Mouse (Mus musculus) heart, embryonic 14.5 days (tissue): ENCODE data around the gene Cyp3a25. TPM values are rescaled to one million over a fixed set of nuclear protein-coding genes. Genes with fewer than 3 reads are reported as not detected.
"Not testable (repeated sequence)": the region's sequence is repeated elsewhere in the genome, so short reads cannot be mapped to it uniquely, and the experiment has no call there.

Experiments
- ATAC-seq: fragments of 200-750 bp; cut with Nextera tagmentation; 2 replicates; pipeline ENCODE4 v1.8.0; 2017; ENCODE audit warnings: low read depth, moderate TSS enrichment; ENCODE audit not compliant: insufficient number of reproducible peaks, insufficient read depth, low FRiP score
- H3K27ac ChIP-seq, 2 experiments: fragments of 200-500 bp in 1 of 2; fragments of 300-500 bp in 1 of 2; sonication (generic) in 1 of 2; replicated peaks in 1 of 2; 2 replicates each; pipeline ENCODE4 v1.5.1; 2012 to 2014; ENCODE audit warnings: low read depth in 2 of 2, low read length in 2 of 2, control low read depth in 1 of 2, mild to moderate bottlenecking in 1 of 2, mixed read lengths in 1 of 2; ENCODE audit not compliant: control insufficient read depth in 1 of 2, insufficient read depth in 1 of 2
- H3K27me3 ChIP-seq: fragments of 300-500 bp; sonication (generic); 2 replicates; pipeline ENCODE4 v1.6.1; 2014; ENCODE audit warnings: mild to moderate bottlenecking, low read length, control low read depth; ENCODE audit not compliant: control insufficient read depth, insufficient read depth
- H3K36me3 ChIP-seq: fragments of 300-500 bp; sonication (generic); 2 replicates; pipeline ENCODE4 v1.6.1; 2014; ENCODE audit warnings: mild to moderate bottlenecking, control low read depth, low read length, mixed read lengths; ENCODE audit not compliant: control insufficient read depth, insufficient read depth
- H3K4me1 ChIP-seq, 2 experiments: fragments of 200-500 bp in 1 of 2; fragments of 300-500 bp in 1 of 2; sonication (generic) in 1 of 2; 2 replicates each; pipeline ENCODE4 v1.6.1; 2012 to 2014; ENCODE audit warnings: low read length in 2 of 2, control low read depth in 1 of 2, mixed read lengths in 1 of 2; ENCODE audit not compliant: control insufficient read depth in 2 of 2, insufficient read depth in 2 of 2
- H3K4me2 ChIP-seq: fragments of 300-500 bp; sonication (generic); 2 replicates; pipeline ENCODE4 v1.6.1; 2014; ENCODE audit warnings: mild to moderate bottlenecking, low read length
- H3K4me3 ChIP-seq, 2 experiments: fragments of 200-500 bp in 1 of 2; fragments of 300-500 bp in 1 of 2; sonication (generic) in 1 of 2; 2 replicates each; pipeline ENCODE4 v1.5.1; 2012 to 2014; ENCODE audit warnings: low read length in 2 of 2, mild to moderate bottlenecking in 2 of 2, control low read depth in 1 of 2, low read depth in 1 of 2, moderate library complexity in 1 of 2; ENCODE audit not compliant: control insufficient read depth in 1 of 2, insufficient read depth in 1 of 2
- H3K9ac ChIP-seq: fragments of 300-500 bp; sonication (generic); 2 replicates; pipeline ENCODE4 v1.6.1; 2014; ENCODE audit warnings: mild to moderate bottlenecking, low read length
- H3K9me3 ChIP-seq: fragments of 300-500 bp; sonication (generic); 2 replicates; pipeline ENCODE4 v1.6.1; 2016; ENCODE audit warnings: low read length, control low read depth; ENCODE audit not compliant: control insufficient read depth
- WGBS: fragments of 180-500 bp; shearing (Covaris S2); extraction: QIAGEN DNeasy Blood & Tissue Kit; methylation state at CpG from one replicate; pipeline ENCODE4 v1.1.7; 2014; 5-methylcytosine and 5-hydroxymethylcytosine counted together
- polyA plus RNA-seq: library from polyadenylated mRNA; unstranded; fragments of >200 nt; fragmentation: Nextera tagmentation; extraction: Ambion mirVana; gene quantifications from 2 replicates; pipeline ENCODE4 v1.2.1, GENCODE M21; 2014

The Cyp3a25 gene
- not detected in 2 replicates for polyA plus RNA-seq

GRCm38 (mm10) chr5:146009509-146009908, at the start of gene Cyp3a25:
TSS of gene Cyp3a25 (minus strand) at chr5:146009618.
- WGBS = 67% methylated on average over 1 of the region's 1 CpGs
- not testable (repeated sequence) for H3K4me3 ChIP-seq, H3K4me2 ChIP-seq, ATAC-seq, H3K27me3 ChIP-seq, H3K4me1 ChIP-seq, H3K9ac ChIP-seq, H3K27ac ChIP-seq, H3K36me3 ChIP-seq
- H3K9me3 ChIP-seq = peaks cover 12% of the 10 kb centered on the region; the same call in 1 of the 2 replicates

DNA sequence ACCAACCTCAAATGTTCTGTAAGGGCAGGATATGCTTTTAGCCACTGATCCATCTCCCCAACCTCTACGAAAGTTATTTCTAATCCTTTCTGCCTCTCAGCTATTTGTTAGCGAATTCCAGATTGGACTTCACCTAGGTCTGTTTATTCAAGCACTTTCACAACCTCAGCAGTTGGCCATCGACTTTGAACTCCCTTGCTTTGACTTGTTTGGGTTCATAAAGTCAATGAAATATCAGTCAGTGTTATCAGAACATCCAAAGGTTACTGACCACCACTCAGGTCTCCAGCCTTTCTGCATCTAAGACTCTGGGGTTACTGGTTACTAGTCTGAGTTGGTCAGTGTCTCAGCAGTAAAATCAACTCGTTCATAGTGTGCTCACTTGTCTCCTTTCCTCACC, 11.7 kb upstream of the Cyp3a25 start:
- H3K4me3 ChIP-seq = no peak overlapping the region
- H3K4me2 ChIP-seq = no peak overlapping the region
- H3K27me3 ChIP-seq = no peaks in the 10 kb centered on the region
- no peak overlapping the region for H3K9ac ChIP-seq
- H3K27ac ChIP-seq = no peak overlapping the region
- no peaks in the 10 kb centered on the region for H3K4me1 ChIP-seq
- no peaks in the 10 kb centered on the region for H3K36me3 ChIP-seq
- WGBS = 39% methylated on average over 4 of the region's 4 CpGs
- no peak for ATAC-seq
- H3K9me3 ChIP-seq = peaks cover 26% of the 10 kb centered on the region

DNA sequence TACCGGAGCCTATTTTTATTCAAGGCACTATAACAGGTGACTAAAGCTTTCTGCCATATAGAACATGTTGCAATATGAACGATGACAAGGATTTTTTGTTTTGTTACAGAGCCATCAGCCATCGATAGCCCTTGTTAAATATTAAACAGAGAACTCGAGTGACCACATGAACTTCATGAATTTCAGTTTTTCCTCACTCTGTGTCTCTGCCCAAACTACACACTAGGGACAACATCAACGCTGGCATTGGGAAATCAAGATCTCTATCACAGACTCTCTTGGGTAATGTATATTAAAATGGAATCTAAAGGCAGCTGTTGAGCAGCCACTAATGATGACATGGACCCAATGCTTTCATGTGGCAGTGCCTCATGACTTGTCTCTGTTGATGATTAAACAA, 8.9 kb upstream of the Cyp3a25 start:
- no peak overlapping the region for H3K27ac ChIP-seq
- H3K9me3 ChIP-seq = peaks cover 25% of the 10 kb centered on the region
- H3K4me3 ChIP-seq = no peak overlapping the region
- no peaks in the 10 kb centered on the region for H3K4me1 ChIP-seq
- no peak overlapping the region for H3K9ac ChIP-seq
- WGBS = 66% methylated on average over 5 of the region's 5 CpGs
- no peaks in the 10 kb centered on the region for H3K36me3 ChIP-seq
- no peak overlapping the region for H3K4me2 ChIP-seq
- no peaks in the 10 kb centered on the region for H3K27me3 ChIP-seq
- ATAC-seq = no peak

DNA sequence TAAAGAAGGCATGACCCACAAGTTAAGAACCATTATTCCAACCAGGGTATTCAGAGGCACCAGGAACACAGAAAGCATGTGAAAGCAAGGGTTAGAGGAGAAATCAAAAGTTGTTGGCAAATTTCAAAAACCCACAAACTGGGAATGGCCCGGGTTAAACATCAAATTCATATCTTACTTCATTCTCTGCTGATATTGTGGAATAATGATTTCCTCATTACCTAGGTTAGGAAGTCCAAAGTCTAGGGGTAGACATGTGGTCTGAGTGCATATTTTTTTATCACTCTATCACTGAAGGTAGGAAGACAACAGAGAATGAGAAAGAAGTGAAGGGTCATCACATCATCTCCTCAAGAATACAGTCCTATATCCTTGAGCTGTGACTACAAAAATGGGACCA, 1.8 kb upstream of the Cyp3a25 start:
- ATAC-seq = no peak
- WGBS = 51% methylated on average over 1 of the region's 1 CpGs

GRCm38 (mm10) chr5:145967080-145967479, 42.3 kb downstream of the Cyp3a25 start:
- ATAC-seq = no peak
- peaks cover 8% of the 10 kb centered on the region for H3K9me3 ChIP-seq
- no peak overlapping the region for H3K27ac ChIP-seq
- no peaks in the 10 kb centered on the region for H3K27me3 ChIP-seq
- H3K4me2 ChIP-seq = no peak overlapping the region
- H3K4me1 ChIP-seq = no peaks in the 10 kb centered on the region
- H3K4me3 ChIP-seq = no peak overlapping the region
- H3K9ac ChIP-seq = no peak overlapping the region
- H3K36me3 ChIP-seq = no peaks in the 10 kb centered on the region

More for the DNA sequence above, 1.8 kb upstream of the Cyp3a25 start:
- Histone ChIP-seq H3K36me3 (no peaks in the 10 kb centered on the region), H3K27me3 (no peaks in the 10 kb centered on the region), H3K9me3 (peaks cover 20% of the 10 kb centered on the region), H3K4me1 (no peaks in the 10 kb centered on the region), H3K9ac (no peak overlapping the region), H3K4me3 (no peak overlapping the region), H3K4me2 (no peak overlapping the region), H3K27ac (no peak overlapping the region)

Other genes with a start within 250 kb of the Cyp3a25 start
- gene Cyp3a44, start 203.7 kb downstream of the Cyp3a25 start, polyA plus RNA-seq = not detected in 2 replicates
- gene Cyp3a11, start 129.7 kb downstream of the Cyp3a25 start, polyA plus RNA-seq = not detected in 2 replicates
- not detected in 2 replicates for gene Cyp3a59, start 69.6 kb upstream of the Cyp3a25 start, polyA plus RNA-seq
- gene Gm5565, start 150.9 kb upstream of the Cyp3a25 start, polyA plus RNA-seq = not detected in 2 replicates
- not detected in 2 replicates for gene Gm6309, start 161.1 kb upstream of the Cyp3a25 start, polyA plus RNA-seq
- not detected in 2 replicates for gene 1700001J03Rik, start 175.7 kb upstream of the Cyp3a25 start, polyA plus RNA-seq
- gene Rnf6, start 211.9 kb upstream of the Cyp3a25 start, polyA plus RNA-seq = 39.0 and 39.4 TPM in 2 replicates
- 16.7 and 17.1 TPM in 2 replicates for gene Cdk8, start 221.6 kb upstream of the Cyp3a25 start, polyA plus RNA-seq